Mouse (Mus musculus) CH12.LX (cell line): ENCODE results near the gene Gm527.

Experiments used
- CHD2 ChIP-seq: IDR thresholded peaks from 2 replicates; pipeline ENCODE4 v1.6.1; 2011; ENCODE audit warnings: low read length, improper control_type of control experiment
- EP300 ChIP-seq: IDR thresholded peaks from 2 replicates; pipeline ENCODE4 v1.6.1; 2011; ENCODE audit warnings: low read length, improper control_type of control experiment
- KAT2A ChIP-seq: IDR thresholded peaks from 2 replicates; pipeline ENCODE4 v1.6.1; 2012; ENCODE audit warnings: low read length, improper control_type of control experiment, inconsistent platforms; ENCODE audit not compliant: insufficient replicate concordance
- MAZ ChIP-seq: IDR thresholded peaks from 2 replicates; pipeline ENCODE4 v1.6.1; 2012; ENCODE audit warnings: low read depth, mild to moderate bottlenecking, inconsistent platforms, low read length, improper control_type of control experiment, moderate library complexity
- NRF1 ChIP-seq: IDR thresholded peaks from 2 replicates; pipeline ENCODE4 v1.6.1; 2014; ENCODE audit warnings: low read depth, mild to moderate bottlenecking, inconsistent platforms, low read length, improper control_type of control experiment, moderate library complexity
- POLR2A ChIP-seq: IDR thresholded peaks from 2 replicates; pipeline ENCODE4 v1.6.1; 2011; ENCODE audit warnings: low read depth, mild to moderate bottlenecking, improper control_type of control experiment, low read length
- SMC3 ChIP-seq: IDR thresholded peaks from 2 replicates; pipeline ENCODE4 v1.6.1; 2011; ENCODE audit warnings: low read depth, low read length, improper control_type of control experiment
- TCF12 ChIP-seq: IDR thresholded peaks from 2 replicates; pipeline ENCODE4 v1.6.1; 2014; ENCODE audit warnings: low read depth, mild to moderate bottlenecking, inconsistent platforms, low read length, improper control_type of control experiment
- UBTF ChIP-seq: IDR thresholded peaks from 2 replicates; pipeline ENCODE4 v1.6.1; 2012; ENCODE audit warnings: low read depth, mild to moderate bottlenecking, inconsistent platforms, low read length, improper control_type of control experiment, moderate library complexity
- USF1 ChIP-seq: IDR thresholded peaks from 2 replicates; pipeline ENCODE4 v1.6.1; 2014; ENCODE audit warnings: low read depth, mild to moderate bottlenecking, inconsistent platforms, low read length, improper control_type of control experiment
- USF2 ChIP-seq: conservative IDR thresholded peaks from 2 replicates; pipeline ENCODE4 v1.6.1; 2011; ENCODE audit warnings: low read depth, low read length, improper control_type of control experiment
- ZNF384 ChIP-seq: IDR thresholded peaks from 2 replicates; pipeline ENCODE4 v1.6.1; 2012; ENCODE audit warnings: low read depth, low read length, improper control_type of control experiment, inconsistent platforms

GRCm38 (mm10) chr12:64912996-64913395 is 4.7 kb upstream of the Gm527 start:
- TF ChIP-seq POLR2A: no peak
- TF ChIP-seq ZNF384: no peak
- TF ChIP-seq USF2: no peak
- no peak for TF ChIP-seq SMC3
- TF ChIP-seq KAT2A: no peak
- TF ChIP-seq CHD2: no peak
- TF ChIP-seq TCF12: no peak
- no peak for TF ChIP-seq MAZ
- TF ChIP-seq USF1: no peak
- TF ChIP-seq NRF1: no peak
- no peak for TF ChIP-seq UBTF
- no peak for TF ChIP-seq EP300
